Mouse (Mus musculus) kidney, adult 18-20 months (tissue): Measurements from ENCODE around the gene A730049H05Rik.

ENCODE experiments used
- DNase-seq: peaks from one replicate; pipeline ENCODE4 v3.0.0; 2021

The A730049H05Rik gene

GRCm38 (mm10) chr6:92882446-92882845 is 66.2 kb downstream of the A730049H05Rik start:
- DNase-seq, result no peak

GRCm38 (mm10) chr6:92883131-92883900 is 67.0 kb downstream of the A730049H05Rik start:
- peak; percentile 22 for DNase-seq

GRCm38 (mm10) chr6:92891535-92891934 is 75.3 kb downstream of the A730049H05Rik start:
- DNase-seq, result no peak
